Mouse (Mus musculus): ENCODE data around the gene Etfrf1.

DNA sequence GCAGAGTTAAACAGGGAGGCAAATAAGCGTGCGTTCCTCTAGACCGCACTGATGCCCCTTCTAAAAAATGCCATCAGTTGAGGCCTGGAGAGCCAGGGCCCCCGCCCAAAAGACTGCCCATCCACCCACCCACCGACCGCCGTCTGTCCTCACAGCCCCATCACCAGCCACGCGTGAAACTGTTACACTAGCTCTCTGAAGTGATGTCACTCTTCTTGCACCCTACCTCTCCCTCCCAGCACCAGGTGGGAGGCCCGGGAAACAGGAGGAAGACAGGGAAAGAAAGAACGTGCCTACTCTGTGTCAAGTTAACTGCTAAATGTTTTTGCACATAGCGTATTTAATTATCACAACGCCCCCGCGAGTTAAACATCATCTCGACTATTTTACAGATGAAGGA, 39.9 kb downstream of the Etfrf1 start:
- TF ChIP-seq GATA1 (IDR thresholded peaks at IDR 0.05; ENCODE audit: low read length) (no peak), TAL1 (IDR thresholded peaks at IDR 0.05; ENCODE audit: low read length) (no peak)

Measured in erythroblast, embryonic 14.5 days (primary cell).